Mouse (Mus musculus) cortical plate, adult 2 months (tissue): Measurements from ENCODE around the gene Fmnl1. TPM values are rescaled to one million over a fixed set of nuclear protein-coding genes. Genes with fewer than 3 reads are reported as not detected.

ENCODE experiments used
- H3K27ac ChIP-seq: fragments of 200-500 bp; 2 replicates; pipeline ENCODE4 v1.5.1; 2012; ENCODE audit warnings: low read length, control low read depth, inconsistent platforms; ENCODE audit not compliant: insufficient read depth
- H3K4me1 ChIP-seq: fragments of 200-500 bp; 2 replicates; pipeline ENCODE4 v1.6.1; 2011; ENCODE audit warnings: low read length; ENCODE audit not compliant: control insufficient read depth, insufficient read depth
- H3K4me3 ChIP-seq: fragments of 200-500 bp; 2 replicates; pipeline ENCODE4 v1.5.1; 2011; ENCODE audit warnings: mild to moderate bottlenecking, low read length, control low read depth; ENCODE audit not compliant: insufficient read depth
- CTCF ChIP-seq: fragments of 200-500 bp; IDR thresholded peaks from 2 replicates; pipeline ENCODE4 v1.5.1; 2011; ENCODE audit warnings: mild to moderate bottlenecking, control low read depth, low read length; ENCODE audit not compliant: insufficient read depth; ENCODE audit errors: extremely low read depth
- POLR2A ChIP-seq: fragments of 200-500 bp; IDR thresholded peaks from 2 replicates; pipeline ENCODE4 v1.6.1; 2011; ENCODE audit warnings: mild to moderate bottlenecking, low read length, control low read depth; ENCODE audit not compliant: insufficient read depth; ENCODE audit errors: extremely low read depth
- polyA plus RNA-seq: library from polyadenylated mRNA; depleted of rRNA; stranded (reverse); fragments of >200 nt; gene quantifications from 2 replicates; pipeline ENCODE4 v1.2.3, GENCODE M21; 2012

The Fmnl1 gene
- polyA plus RNA-seq, 1 experiment, result 133 TPM

DNA sequence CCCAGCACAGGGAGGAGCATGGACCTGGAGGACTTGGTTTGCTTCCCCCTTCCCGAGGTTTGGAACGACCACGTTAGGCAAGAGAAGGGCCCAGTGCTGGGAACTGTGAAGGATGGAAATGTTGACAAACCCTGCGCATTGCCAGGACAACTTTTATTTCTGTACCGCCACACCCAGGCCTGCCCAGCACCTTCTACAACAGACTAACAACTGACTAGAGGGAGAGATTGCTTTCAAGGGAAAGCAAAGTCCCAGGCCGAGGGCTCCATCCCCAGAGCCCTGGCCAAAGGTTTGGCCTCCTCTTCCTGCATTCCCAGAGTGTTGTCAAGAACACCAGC is 30.2 kb upstream of the Fmnl1 start:
- TF ChIP-seq CTCF (no peak), POLR2A (no peak)
- Histone ChIP-seq H3K4me3 (no peak overlapping the region), H3K4me1 (peaks cover 12% of the 10 kb centered on the region), H3K27ac (peak overlapping the region; percentile 75)

DNA sequence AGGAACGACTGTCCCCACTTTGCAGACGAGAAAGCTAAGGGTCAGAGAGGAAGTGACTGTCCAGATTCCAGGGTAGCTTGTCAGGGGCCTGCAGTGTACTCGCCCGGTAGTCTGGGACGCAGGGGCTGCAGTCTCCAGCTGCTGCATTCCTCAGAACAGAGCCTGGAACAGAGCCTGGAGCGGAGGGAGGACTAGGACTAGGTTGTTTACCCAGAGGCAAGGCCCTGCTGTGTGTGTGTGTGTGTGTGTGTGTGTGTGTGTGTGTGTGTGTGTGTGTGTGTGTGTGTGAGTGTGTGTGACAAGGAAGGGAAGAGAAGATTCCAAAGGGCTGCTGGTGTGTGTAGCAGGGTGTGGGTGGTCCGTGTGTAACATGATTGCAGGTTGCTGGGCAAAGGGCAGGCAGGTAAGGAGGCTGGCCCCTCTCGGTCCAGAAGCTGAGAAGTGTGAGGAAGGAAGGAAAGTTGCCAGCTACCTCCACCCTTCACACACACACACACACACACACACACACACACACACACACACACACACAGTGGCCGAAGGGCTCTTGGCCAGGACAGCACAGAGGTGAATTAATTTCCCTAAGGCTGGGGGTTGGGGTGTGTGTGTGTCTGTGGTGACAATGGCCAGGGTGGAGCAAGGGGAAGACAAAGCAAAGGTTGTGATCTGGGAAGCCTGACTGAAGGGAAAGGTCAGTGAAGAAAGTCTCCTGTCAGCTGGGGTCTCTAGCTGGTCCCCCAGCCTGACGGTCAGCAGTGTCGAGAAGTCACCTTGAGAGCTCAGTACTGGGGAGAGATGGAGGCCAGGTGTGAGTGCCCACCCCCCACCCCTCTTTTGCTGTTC is 29.6 kb upstream of the Fmnl1 start:
- Histone ChIP-seq H3K4me3 (no peak overlapping the region), H3K4me1 (peaks cover 12% of the 10 kb centered on the region)
- TF ChIP-seq CTCF, result no peak
- no peak for TF ChIP-seq POLR2A

DNA sequence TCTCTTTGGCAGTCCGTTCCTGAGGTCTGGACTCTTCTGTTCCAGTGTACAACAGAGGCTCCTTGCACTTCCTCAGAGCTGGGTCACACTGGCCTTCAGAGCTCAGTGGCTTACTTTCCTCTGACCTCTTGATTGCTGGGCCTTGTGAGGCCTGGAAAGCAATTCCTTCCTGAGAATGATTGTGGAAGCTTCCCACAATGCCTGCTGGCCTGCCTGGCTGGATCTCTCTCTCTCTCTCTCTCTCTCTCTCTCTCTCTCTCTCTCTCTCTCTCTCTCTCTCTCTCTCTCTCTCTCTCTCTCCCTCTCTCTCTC is 29.0 kb upstream of the Fmnl1 start:
- no peak for TF ChIP-seq CTCF
- no peak for TF ChIP-seq POLR2A
- Histone ChIP-seq H3K4me1 (peaks cover 12% of the 10 kb centered on the region), H3K4me3 (no peak overlapping the region), H3K27ac (peak overlapping the region; percentile 30)

More for the DNA sequence above, 29.6 kb upstream of the Fmnl1 start:
- peak overlapping the region; percentile 75 for H3K27ac ChIP-seq

DNA sequence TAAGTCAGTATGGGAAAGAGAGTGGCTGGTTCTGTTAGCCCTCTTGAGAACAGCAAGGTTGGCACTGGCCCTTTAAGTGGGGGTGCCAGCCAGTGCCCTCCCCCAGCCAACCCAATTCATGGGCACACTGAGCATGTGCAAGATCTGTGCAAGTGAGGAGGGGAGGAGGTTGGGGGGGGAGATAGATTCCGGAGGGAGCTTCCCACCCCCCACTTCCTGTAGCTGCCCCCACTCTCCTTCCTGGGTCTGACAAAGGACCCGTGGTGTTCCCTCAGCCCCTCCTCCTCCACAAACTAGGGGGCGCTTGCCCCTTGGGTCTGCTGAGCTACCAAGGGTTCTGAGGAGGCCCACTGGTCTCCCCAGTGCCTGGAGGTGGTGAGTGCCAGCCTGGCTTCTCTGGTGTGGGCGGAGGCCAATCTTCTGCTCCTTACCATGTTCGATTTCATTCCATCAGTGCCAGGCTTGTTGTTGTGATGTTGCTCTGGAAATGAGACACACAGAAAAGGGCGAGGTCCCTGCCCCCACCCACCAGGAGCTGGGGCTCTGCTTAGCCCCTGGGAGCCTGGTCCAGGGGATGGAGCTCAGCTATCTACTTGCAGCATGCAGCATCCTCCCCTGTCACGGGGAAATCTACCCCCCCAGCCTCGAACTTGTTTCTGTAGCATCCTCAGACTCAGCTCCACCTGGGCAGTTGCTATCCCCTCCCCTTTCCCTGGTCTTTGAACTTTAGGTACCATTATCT is 28.3 kb upstream of the Fmnl1 start:
- Histone ChIP-seq H3K4me1 (peaks cover 12% of the 10 kb centered on the region), H3K4me3 (peak overlapping the region; percentile 41), H3K27ac (peak overlapping the region; percentile 85)
- no peak for TF ChIP-seq CTCF
- peak; percentile 52; the same call in 1 of the 2 replicates for TF ChIP-seq POLR2A

DNA sequence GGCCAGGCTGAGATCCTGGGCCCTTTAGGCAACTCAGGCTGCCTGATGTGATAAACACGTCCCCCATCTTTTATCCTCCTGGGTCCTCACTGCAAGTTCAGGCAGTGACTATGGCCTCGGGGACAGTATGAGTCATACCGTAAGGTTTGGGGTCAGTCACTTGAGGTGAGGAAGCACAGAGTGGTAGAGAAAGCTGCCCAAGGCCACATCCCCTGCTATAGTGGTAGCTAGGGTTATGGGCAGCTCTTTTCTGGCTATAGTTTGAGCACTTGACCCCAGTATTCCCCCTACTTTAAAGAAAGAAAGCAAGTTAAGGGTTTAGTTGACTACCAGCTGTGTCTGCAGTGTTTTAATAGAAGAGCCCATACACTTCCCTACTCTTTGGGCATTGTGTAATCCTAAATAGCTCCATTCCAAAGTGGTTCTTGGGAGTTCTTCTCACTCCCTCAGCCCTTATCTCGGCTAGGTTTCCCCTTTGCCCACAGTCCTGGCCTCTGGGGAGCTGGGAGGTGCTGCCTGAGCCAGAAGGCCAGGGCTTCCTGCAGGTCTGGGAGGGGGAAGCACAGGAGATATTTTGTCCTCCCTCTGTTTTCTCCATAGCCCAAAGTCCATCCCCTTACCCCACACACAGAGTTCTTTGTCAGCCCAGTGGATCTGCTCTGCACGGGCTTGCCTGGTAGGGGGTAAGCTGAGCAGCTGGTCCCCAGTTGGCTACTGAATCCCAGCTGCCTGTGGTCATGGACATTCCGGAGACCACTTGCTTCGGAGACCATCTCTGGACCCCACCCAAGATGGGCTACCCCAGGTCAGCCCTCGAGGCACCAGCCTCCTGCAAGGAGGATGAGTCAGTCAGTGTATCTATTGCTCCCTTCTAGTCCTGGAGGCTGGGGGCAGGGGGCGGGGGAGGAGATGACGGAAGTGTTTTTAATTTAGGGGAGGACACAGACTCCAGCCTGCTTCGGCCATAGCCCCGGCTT is 26.3 kb upstream of the Fmnl1 start:
- peaks cover 12% of the 10 kb centered on the region for H3K4me1 ChIP-seq
- no peak for TF ChIP-seq POLR2A
- no peak for TF ChIP-seq CTCF

DNA sequence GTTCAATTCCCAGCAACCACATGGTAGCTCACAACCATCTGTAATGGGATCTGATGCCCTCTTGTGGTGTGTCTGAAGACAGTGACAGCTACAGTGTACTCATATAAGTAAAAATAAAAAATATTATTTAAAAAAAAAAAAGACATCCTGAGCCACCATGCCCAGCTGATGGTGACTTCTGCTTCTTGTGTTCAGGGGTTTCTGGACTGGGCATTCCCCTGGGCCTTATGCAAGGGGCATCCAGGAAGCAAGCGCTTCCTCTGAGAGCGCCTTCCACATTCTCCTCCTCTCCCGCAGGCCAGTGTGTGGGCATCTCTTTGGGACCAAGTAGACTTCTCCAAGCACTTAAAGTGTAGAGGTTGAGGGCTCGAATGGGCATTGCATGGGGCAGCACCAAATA is 24.5 kb upstream of the Fmnl1 start:
- Histone ChIP-seq H3K27ac (no peak overlapping the region), H3K4me1 (peaks cover 8% of the 10 kb centered on the region), H3K4me3 (no peak overlapping the region)
- TF ChIP-seq CTCF (no peak), POLR2A (no peak)

More for the DNA sequence above, 26.3 kb upstream of the Fmnl1 start:
- Histone ChIP-seq H3K27ac (no peak overlapping the region), H3K4me3 (no peak overlapping the region)

DNA sequence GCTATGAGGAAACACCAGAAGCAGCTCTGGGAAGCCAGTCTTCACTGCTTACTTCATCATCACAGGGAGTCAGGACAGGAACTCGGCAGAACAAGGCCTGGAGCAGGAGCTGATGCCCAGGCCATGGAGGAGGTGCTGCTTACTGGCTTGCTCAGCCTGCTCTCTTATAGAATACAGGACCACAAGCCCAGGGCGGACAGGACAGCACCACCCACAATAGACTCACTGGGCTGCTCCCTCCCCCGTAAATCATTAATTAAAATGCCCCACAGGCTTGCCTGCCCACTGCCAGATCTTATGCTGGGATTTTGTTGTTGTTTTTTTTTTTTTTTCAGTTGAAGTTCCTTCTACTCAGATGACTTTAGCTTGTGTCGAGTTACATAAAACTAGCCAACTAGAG is 23.1 kb upstream of the Fmnl1 start:
- TF ChIP-seq CTCF, result no peak
- TF ChIP-seq POLR2A, result no peak

DNA sequence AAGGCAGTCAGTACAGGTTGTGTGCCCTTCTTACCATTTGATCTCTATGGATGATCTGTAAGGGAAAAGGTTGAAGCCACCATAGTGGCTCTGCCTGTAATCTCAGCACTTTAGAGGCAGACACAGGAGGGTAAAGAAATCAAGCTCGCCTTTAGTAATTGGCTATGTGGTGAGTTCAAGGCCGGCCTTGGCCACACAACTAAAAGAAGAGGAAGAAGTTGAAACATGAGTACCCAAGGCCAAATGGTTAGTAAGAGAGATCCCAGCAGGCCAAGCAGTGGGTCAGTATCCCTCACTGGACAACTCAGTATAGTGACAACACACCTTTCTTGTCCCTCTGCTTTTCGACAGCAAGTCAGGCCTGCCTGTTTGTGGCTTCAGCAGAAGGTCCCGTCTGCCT is 21.1 kb upstream of the Fmnl1 start:
- H3K27ac ChIP-seq, result no peak overlapping the region
- TF ChIP-seq POLR2A (no peak), CTCF (no peak)
- no peaks in the 10 kb centered on the region for H3K4me1 ChIP-seq
- H3K4me3 ChIP-seq, result no peak overlapping the region

More for the DNA sequence above, 23.1 kb upstream of the Fmnl1 start:
- Histone ChIP-seq H3K4me1 (peaks cover 4% of the 10 kb centered on the region; the same call in 1 of the 2 replicates), H3K27ac (no peak overlapping the region), H3K4me3 (no peak overlapping the region)
